Mouse (Mus musculus) B cell, adult 2 months (primary cell): Measurements from ENCODE around the gene Mfsd13b.
A peak's percentile ranks its signal among the peaks of the same experiment; 100 is the strongest.

Experiments used
- DNase-seq, 2 experiments: peaks; one replicate each; pipeline ENCODE4 v3.0.0; 2022

The Mfsd13b gene

DNA sequence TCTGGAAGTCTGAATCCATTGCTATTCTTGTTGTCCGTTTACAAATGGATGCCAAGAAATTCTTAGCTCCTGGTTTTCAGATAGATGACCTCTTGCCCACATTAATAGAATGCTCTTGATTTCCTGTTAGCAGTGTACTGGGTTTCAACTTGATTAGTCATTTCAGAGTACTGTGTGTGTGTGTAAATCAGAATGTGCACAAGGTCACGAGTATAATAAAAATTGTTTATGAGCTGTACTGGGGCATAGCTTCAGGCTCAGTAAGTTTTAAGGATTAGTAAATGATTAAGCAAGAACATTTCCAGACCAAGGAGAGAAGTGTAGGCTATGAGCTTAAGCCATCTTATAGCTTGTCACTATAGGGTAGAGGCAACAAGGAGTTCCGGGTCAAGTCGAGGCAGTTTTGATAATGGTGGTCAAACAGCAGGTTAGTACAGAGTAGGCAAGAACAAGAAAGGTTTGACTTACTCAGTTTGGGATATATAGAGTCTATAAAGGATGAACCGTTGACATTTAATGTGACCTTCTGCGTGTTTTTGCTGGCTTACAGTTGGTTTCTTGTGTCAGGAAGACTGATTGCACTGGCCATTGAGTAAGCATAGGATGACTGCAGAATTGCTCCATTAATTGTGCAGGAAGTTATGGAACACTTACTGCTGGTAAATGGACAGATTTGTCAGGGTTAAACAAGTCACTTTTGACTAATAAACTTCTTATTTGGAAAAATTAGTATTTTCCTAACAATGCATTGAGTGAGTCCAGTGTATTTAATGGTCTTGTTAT is 63.6 kb downstream of the Mfsd13b start:
- no peak for DNase-seq

DNA sequence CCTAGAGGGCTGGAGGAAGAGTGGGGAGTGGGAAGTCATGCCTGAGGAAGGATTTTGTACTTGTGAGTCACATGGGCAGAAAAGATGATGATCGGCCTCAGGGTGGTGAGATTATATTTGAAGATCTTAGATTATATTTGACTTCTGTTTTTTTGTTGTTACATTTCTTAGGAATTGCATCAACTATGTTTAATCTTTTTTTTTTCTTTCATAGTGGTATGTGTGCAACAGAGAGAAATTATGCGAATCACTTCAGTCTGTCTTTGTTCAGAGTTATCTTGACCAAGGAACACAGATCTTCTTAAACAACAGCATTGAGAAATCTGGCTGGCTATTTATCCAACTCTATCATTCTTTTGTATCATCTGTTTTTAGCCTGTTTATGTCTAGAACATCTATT is 65.3 kb downstream of the Mfsd13b start:
- DNase-seq = no peak

DNA sequence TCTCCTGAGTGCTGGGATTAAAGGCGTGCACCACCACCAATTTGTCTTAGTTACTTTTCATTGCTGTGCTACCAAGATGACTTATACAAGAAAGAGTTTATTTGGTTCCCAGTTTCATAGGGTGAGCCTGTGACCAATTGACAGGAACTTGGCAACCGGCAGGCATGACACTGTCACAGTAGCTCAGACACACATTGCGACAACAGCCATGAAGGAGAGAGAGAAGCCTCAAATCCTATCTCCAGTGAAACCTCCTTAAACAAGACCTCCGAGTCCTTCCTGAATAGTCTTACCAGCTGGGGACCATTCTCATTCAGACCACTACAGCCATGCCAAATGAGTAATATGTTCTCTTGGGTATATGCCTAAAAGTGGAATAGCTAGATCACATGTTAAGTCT is 70.8 kb downstream of the Mfsd13b start:
- DNase-seq = no peak

DNA sequence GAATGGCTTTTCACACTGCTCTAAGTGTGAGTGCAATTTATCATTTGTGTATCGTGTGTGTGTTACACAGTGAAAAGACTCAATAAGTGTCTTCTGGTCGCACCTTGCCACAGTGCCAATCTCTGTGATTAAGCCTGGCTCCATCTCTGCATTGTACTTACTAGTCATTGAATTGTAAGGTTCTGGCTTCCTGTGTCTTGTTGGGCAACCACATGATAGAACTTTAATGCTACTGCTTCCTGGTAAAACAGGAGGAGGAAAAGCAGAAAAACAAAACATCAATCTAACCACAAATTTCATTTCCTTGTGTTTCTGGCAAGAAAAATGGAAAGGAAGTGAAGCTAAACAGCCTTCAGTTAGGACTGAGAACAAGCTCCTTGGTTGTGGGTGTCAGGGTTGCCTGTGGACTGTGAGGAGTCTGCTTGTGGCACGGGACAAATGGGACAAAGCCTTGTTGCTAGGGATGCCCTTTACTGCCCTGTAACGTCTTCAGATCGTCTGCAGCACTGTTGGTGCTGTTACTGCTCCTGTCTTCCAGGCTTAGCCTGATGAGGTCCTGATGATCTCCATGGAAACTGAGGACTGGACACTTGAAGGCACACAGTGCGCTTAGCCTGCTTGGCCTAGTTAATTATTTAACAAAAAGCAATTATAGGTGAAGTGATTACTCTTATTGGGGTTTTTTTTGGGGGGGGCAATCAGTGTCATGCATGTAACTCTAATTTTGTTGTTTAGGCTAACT is 77.3 kb downstream of the Mfsd13b start:
- DNase-seq = no peak

DNA sequence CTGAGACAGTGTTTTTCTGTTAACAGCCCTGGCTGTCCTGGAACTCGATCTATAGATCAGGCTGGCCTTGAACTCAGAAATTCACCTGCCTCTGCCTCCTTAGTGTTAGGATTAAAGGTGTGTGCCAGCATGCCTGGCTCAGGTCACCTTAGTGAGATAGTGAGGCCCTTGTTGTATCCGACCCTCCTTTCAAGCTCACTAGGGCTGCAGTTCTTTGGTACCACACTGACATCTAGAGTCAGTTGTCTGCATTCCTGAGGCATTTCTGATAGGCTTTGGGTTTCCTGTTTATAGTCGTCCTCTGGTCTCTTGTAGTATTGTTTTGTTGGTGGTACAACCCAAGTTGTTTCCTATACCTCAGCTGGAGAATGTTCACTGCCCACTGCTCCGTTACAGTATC is 82.0 kb downstream of the Mfsd13b start:
- peak; percentile 2 to 8 for DNase-seq
